Mouse (Mus musculus): ENCODE data around the gene Lamb2.

The Lamb2 gene

DNA sequence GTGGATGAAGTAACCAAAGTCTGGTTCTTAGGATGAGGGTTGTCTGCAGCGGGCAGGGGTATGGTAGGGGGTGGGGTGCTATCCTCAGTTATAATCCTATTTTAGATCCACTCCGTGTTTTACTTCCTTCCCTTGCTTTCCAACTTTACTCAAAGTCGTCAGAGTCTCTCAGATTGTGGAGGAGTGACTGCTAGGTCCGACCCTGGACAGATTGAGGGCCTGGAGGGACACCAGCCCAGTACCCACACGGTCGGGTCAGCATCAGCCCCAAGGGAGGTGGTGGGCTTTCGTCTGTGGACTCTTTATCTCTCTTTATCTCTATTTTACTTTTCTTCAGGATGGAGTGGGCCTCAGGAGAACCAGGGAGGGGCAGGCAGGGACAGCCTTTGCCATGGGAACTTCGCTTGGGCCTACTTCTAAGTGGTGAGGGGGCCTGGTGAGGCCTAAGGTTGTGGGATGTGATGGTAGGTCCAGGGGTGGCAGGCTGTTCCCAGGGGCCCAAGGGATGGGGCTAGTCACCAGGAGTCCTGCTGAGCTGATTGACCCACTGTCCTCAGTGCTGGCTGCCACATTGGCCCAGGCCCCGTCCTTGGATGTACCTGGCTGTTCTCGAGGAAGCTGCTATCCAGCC lies at the start of gene Lamb2:
Gene Lamb2, plus strand, starts transcription at position 16 of the 631 bp plus-strand sequence.
- DNase-seq = peak; percentile 73

DNA sequence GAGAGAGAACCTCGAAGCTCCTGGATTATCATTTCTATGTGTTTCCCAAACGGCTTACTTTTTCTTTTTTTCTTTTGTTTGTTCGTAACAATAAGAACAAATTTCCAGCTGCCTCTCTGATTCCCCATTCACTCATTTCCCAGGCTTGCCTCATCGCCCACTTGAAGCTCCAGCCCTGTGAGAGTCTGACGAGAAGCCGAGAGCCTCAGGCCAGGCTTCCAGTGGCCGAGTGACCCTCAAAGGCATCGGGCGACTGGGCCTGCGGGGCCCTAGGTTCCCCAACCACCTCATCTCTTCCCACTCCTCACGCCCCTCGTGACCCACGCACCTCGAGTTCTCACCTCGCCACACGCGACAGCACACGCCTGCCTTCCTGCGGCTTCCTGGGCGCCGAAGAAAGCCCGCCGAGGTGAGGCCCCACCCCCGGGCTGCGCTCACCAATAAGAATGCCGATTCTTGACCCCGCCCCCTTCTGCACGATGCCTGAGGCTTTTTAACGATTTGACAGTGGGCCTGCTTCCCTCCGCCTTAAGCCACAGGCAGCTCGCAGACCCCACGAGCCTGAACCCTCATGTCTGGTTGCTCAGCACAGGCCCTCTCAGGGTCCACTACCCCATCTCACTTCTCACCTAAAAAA lies 48.0 kb upstream of the Lamb2 start:
- peak; percentile 22 for DNase-seq

DNA sequence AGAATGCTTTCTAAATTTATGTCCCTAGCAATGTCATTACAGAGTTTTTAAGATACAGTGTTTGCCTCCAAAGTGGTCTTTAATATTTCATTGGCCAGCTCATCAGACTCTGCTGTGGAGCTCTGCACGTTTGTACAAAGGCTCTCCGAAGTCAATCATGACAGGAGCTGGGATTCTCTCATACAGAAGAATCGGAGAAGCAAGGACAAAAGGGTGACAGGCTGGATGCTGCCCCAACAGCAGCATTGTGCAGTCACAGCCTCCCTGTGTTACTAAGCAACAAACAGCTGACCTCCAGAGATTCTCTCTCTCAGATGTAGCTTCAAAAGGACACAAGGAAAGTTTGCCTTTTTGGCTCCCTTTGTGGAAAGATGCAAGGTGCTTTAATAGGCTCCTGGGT lies 43.4 kb upstream of the Lamb2 start, which contains the start of gene BC048562:
Gene BC048562, plus strand, starts transcription at position 301 of the 400 bp plus-strand sequence.
- no peak for DNase-seq

DNA sequence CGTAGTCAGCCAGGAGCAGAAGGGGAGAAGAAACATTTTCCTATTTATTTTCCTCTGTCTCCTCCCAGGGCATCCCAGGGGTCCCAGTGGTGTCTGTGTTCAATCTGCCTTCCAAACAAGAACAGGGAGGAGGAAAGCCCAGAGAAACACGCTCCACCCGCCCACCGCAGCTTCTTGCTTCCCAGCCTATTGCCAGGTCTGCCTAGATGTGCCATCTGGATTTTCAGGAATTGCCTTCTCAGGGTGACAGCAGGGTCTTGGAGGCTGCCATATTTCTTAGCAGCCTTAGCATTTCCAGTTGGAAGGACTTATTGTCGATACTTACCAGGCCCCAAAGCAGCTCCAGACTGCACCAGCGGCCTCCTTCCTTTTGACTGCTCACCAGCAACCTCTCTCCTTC lies 40.4 kb upstream of the Lamb2 start:
- DNase-seq = no peak

DNA sequence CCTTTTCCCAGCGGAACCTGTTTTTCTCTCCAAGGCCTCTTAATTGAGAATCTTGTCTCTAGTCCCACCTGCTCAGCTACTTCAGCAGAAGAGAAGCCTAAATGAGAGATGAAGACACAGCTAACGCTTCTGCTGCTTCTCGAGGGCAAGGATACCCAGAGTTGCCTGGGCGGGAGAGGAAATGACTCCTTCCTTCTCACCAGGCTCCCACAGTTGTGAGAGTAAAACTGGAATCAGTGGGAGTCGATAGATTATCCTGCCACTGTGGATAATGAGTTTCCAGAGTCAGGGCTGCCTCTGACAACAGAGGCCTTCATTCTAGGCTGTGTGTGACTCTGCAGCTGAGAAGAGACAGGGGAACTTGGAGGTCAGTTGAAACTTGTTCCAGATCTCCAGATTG lies 39.1 kb upstream of the Lamb2 start:
- DNase-seq = no peak

DNA sequence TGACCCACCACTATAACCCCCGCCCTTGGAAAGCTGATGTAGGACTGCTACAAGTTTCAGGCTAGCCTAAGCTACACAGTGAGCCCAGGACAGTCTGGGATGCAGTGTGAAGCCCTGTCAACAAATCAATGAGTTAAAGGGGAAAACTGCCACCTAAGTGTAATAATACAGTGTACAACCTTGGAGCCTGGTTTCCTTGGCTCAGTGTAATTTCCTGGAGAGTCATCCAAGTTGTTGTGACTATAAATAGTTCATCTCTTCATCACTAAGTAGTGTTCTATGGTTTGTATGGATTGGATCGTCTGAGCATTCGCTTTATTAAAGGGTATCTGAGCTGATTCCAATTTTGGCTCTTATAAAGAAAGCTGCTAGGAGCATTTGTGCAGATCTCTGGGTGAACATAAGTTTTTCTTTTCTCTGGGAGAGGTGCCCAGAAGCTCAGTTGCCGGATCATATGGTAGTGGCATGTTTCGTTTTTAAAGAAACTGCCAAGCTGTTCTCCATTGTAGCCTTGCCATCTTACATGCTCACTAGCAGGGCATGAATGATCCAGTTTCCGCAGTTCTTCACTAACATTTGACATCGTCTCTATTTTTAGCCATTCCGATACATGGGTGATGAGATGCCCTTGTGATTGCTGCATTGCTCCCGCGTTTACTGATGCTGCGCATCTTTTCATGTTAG lies 38.2 kb upstream of the Lamb2 start:
- no peak for DNase-seq

DNA sequence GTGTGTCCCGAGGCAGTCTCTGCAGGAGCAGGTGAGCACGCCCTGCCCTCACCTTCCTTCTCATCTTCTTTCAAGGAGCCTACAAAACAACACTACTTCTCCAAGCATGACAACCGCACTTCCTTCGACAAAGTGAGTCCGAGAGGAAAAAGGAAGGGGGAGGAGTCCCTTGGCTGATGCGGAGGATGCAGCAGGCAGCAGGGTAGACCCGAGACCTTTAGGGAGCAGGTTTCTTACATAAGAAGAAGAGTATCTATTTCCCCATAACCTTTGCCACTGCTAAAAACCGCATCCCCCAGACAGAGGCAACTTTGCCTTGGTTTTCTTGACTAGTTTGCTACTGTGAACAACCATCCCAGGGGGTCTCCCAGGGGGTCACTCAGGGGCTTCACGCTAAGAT lies 34.4 kb upstream of the Lamb2 start:
- no peak for DNase-seq

DNA sequence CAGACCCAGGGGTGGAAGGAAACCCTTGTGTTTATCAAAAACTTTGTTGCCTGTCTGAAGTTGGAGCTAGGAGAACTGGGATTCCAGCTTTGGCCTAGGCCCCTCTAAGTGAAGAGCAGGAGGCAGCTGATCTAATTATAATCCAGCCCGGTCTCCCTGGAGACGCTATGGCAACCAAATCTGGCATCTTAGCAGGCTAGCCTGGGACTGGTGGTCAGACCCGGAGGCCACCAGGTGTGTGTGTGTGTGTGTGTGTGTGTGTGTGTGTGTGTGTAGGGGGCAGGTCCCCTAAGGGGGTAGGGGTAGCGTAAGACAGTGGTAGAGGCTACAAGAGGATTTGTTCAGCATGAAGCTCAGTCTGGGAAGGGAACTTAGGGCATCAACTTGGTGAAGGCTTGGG lies 29.7 kb upstream of the Lamb2 start:
- DNase-seq = peak; percentile 21

DNA sequence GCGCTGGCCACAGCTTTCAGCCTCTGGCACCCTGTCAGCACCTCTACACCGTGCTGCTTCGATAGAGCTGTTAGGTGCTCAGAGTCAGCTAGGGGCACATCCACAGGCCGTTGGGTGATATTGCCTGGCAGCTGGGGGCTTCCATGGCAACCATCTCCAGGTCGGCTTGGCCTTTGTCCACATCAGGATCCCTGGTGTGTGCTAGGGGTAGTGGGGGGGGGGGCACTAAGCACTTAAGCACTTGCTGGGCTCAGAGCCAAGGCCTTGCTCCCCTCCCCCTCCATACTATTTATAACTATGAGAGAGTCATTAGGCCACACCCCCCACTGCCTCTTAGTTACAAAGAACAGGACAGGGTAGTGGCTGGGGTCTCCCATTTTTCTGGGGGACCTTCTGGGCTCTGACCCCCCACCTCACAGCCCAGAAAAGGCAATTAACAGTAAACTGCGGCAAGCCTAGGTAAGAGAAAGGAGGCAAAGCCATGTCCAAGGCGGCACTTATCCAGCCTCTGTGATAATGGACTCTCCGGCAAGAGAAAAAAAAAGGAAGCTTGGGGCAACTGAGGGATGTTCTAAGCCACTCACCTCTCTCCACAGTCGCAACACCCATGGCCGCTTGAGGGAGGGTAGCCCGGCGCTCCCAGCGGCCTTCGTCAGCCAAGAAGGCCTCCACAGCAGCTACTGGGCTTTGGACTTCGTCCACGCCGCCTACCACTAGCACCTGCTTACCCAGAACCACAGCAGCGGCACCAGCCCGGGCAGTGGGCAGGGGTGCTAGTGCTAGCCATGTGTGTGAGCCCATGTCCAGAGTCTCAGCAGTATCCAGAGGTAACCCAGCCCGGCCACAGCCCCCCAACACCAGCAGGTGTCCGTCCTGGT lies 29.0 kb upstream of the Lamb2 start:
- DNase-seq = peak; percentile 34

DNA sequence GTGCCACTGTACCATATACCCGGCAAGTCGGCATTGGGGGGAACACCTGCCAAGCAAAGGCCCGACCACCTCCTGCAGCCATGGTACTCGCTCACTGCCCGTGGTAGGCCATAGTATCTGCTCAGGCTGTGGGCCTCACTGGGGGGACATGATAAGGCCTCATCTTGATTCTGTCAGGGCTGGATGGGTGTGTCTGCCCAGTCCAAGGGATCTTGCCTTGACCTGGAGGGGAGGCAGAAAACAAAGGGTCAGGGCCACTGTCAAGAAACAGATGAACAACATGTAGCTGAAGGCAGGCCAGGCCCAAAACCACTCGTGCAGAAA lies 28.4 kb upstream of the Lamb2 start:
- DNase-seq = no peak

DNA sequence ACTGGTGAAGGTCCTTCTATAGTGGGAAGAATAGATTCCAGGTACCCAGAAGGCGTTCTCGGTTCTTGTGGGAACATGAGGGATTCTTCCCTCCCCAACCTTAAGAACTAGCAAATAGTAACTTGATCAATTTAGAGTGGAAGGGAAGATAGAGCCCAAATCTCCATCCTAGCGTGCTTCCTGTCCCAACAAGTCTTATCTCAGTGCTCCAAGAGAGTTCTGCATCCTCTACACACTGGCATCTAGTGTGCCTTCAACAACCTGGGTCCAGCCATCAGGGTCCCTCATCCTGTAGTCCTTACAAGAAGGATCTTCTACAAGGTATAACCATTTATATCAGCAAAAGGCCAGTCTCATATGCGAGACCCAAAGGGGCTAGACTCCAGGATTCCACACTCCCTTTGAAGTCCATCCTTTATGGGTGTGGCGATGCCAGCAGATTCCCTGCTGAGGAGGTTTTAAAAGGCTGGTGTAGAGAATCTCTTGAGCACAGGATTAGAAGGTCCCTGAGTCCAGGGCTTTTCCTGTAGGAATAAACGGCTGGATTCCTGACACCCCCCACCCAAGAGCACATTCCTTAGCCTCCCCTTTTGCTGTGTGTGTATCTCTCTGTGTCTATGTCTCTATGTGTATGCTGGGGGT lies 27.9 kb upstream of the Lamb2 start:
- DNase-seq = no peak

DNA sequence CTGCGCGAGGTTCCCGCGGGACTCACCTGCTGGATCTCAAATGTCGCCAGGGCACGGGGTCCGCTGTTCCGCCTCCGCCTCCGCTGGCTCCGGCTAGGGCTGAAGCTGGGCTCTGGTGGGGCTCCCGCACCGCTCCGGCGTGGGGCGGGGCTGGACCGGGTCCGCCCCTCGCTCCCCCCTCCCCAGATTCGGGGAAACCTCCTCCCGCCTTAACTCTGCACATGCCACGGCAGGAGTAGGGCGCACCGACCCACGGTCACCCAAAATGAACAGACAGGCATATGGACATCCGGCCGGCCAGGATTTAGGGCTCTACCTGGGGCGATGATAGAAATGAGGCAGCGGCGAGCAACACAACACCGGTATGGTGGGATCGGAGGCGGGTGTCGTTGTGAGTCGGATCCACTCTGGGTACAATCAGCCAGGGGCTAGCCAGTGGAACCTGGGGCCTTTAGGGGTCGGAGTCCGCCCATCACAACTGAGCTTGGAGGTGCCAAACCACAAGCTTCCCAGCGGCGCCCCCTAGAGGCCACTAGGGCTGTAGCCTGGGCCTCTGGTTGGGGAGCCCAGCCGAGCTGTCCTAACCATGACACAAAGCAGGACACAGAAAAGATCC lies 27.1 kb upstream of the Lamb2 start:
- DNase-seq = peak; percentile 90

DNA sequence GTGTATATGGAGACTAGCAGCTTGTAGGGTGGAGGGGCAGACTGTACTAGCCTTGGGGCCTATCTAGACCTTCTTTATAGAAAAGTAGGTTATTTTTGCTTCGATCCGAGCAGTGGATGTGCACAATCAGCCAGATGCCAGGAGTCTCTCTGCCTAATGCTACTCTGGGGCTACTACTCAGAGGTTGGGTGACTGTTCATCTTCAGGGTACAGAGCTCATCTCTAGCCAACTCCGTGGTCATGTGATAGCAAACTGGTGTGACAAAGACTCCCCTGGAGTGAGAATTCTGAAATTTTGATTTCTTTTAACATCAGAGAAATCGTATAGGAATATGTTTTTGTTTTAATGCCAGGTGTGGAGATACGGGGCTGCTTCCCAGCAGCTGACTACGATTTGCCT lies 26.6 kb upstream of the Lamb2 start:
- DNase-seq = no peak

DNA sequence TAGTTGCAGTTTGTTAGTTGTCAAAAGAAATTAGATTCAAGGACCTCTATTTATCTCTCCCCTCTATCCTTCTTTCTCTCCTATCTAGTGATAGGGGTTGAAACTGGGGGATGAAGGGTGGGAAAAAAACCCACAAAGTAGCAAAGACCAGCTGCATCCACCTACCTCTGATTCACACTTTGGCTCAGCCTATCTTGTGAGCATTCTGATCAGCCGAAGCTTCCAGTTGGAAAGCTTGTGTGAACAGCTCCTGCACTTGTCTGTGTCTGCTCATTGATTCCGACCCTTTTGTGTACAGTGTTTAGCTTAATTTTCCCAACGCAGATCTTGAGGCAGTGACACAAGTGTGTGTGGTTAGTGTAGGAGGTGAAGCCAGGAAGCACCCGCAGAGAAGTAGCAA lies 26.1 kb upstream of the Lamb2 start:
- no peak for DNase-seq

DNA sequence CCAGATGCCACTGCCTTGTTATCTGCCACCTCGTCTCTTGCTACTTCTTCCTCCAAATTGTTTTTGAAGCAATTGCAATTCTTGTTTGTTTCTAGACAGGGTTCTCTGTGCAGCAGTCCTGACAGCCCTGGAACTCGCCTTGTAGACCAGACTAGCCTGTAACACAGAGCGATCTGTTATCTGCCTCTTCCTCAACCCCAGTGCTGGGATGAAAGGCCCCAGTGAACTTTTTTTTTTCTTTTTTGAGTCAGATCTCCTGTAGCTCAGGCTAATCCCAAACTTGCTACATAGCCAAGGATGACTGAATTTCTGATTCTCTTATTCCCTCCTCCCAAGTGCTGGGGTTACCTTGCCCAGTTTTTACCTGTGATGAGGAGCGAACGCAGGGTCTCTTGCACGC lies 25.1 kb upstream of the Lamb2 start:
- no peak for DNase-seq

DNA sequence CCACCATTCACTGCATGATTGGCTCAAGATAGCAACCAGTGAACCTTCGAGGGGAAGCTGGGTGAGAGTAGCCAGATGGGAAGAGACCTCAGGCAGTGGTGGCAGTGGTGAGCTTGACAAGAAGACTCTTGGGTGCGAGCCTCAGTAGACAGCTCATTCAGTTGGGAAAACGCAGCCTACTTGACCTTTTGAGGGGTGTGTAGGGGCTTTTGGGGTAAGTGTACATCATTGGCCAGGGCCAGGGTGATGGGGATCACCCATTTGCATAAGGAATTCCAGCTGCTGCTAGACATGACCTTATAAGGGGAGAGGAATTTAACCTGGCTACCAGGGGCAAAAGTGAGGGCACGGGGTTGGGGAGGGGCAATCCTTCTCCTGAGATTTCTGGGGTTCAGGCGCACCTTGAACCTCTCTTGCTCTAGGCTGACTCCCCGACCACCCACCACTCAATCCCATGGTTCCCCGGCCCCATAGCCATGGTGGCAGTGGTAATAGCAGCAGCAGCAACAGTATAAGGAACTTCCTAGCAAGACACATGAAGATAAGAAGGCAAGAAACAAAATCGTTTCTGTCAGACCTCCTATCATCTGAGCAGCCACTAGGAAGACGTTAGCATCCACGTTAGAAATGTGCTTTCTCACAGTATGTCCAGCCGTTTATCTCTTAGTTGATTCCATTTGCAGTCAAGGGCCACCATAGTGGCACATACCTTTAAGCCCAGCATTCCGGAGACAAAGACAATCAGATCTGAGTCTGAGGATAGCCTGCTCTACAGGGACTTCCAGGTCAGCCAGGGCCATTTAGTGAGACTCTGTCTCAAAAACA lies 23.6 kb upstream of the Lamb2 start:
- DNase-seq = no peak

DNA sequence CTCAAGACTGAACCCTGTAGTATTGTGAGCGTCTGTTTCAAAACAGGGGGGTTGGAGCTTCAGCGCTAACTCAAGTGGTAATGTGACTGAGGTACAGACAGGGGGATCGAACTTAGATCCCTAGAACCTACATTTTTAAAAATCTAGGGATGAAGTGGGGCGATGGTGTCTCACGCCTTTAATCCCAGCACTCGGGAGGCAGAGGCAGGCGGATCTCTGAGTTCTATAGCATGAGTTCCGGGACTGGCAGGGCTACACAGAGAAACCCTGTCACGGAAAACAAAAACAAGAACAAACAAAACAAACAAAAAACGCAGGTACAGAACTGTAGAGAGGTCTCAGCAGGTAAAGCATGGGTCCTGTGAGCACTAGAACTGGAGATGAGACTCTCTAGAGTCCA lies 22.6 kb upstream of the Lamb2 start:
- DNase-seq = no peak

DNA sequence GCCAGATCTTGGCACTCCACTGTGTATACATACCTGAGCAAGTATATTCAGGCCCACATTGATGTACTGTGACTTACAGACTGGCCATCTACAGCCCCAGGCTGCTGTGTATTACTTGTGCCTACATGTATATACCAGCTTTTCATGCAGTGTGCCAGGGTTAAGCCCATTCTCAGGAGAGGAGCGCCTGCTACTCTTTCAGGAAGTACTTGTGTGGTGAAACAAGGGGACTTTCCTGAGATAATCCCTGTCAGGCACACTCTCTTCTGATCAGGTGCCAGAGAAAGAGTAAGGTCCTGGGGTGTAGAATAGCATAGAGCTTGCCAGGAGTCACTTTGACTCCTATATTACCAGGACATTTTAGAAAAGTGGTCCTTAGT lies 19.6 kb upstream of the Lamb2 start:
- DNase-seq = peak; percentile 26

DNA sequence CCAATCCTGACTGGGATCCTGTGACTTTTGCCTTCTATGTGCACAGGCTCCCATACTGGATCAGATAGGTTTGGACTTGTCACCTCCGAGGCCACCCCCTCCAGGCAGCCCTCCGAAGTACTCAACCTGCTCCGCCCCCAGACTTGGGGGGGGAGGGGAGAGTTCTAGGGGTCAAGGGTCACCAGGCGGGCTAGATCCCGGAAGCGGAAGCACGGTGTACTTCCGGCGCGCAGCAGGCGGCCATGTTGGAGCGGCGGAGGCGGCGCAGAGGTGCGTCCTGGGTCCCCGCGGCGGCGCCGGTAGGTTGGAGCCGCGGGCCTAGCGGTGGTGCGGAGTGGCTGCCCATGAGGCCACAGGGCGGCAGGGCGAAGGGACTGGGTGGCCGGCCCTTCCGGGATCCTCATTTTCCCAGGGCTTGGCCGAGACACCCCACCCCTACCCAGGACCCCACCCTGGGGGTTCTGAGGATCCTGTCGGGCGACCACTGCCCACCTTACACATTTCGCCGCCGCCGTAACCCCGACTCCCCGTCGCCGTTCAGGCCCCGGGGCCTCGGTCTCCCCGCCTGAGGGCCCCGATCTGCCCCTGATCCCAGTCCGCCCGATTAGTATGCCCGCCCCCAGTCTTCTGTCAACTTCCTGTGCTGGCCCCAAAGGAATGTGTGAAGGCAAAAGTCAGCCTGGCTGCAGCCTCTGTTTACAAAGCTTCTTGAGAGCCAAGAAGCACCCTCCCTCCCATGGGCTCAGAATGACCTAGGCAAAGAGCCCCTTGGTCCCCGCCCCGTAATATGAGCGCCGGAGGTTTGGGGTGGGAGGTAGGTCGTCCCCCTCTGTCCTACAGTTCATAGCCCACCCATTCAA lies 19.0 kb upstream of the Lamb2 start, which contains the start of gene Ccdc71:
Gene Ccdc71, plus strand, starts transcription at position 209 of the 860 bp plus-strand sequence.
- DNase-seq = peak; percentile 90

DNA sequence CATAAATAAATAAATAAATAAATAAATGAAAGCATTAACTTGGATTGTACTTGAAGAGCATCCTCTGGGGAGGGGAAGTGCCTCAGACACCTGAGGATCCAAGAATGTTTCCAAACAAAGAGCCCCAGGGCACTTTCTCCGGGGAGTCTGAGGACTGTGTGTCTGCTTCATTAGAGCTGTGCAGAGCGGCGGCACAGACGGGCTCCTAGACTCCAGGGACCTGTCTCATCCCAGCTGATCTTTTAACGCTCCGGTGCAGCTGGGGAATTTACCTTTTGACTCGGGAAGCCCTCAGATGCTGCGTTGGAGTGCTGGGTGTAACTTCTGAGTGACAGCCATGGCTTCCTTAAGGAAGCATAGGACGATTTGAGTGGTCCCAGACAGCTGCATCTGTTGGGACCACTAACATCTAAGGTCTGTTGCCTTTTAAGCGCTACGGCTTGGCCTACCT lies 18.3 kb upstream of the Lamb2 start, which contains the start of gene Klhdc8b:
Gene Klhdc8b, minus strand, starts transcription at position 401 of the 451 bp plus-strand sequence.
- no peak for DNase-seq
